8 mouse cellular contexts compared by ENCODE assay signal in the genomic region with DNA sequence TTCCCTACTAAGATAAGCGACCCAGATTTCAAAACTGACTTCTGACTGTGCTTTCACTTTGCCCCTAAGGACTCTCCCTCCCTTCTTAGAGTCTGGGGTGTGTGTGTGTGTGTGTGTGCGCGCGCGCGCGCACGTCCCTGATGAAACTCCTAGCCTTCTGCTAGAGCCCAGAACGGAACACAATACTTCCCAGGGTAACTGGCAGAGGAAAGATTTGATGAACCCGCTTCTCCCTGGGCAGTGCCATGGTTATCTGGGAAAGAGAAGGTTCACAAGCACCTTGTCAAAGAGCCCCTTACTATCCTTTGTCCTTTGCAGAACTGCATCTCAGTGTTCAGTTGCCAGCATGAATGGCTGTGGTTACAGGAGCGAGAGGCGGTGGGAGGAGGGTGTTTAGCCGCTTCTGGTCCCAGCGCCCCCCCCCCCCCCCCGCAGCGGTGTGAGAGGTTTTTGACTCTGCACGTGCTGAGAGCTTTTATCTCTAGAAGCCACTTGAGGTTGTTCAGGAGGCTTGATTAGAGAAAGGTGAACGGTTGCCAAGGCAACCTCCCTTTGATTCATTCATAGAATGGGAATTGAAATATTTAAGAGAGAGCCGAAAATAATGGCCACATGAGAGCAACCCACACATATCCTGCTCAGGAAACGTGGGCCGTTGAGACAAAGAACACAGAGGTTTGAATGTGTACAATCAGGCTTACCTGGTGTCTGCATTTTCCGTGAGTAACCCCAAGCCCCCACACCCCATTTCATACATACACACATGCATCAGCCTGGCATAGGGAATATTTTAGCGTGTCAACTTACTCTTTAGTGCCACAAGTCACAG.
DNase-seq lines count a peak whose midpoint lies in the region; ATAC-seq and TF ChIP-seq lines count a peak whose summit lies in the region.

No protein-coding gene starts in this region.

- H3K4me1 ChIP-seq in E14TG2a.4 (replicated peaks; ENCODE audit: low read depth, low read length): peaks cover 3% of the 10 kb centered on the region
- no peaks in the 10 kb centered on the region for H3K4me1 ChIP-seq in lung, postnatal 0 days (ENCODE audit: insufficient read depth, low read depth, low read length)
- H3K4me1 ChIP-seq in stomach, embryonic 14.5 days (ENCODE audit: control insufficient read depth, insufficient read depth, low read length): no peaks in the 10 kb centered on the region

- no peak overlapping the region for H3K27ac ChIP-seq in lung, postnatal 0 days (ENCODE audit: low read length)
- H3K27ac ChIP-seq in stomach, embryonic 14.5 days (ENCODE audit: low read length): no peak overlapping the region

- no peak for TF ChIP-seq EP300 in lung, postnatal 0 days (IDR thresholded peaks at IDR 0.05)

- DNase-seq in heart, adult 11 months: peak; percentile 42
- DNase-seq in heart, postnatal 14 days: no peak
- DNase-seq in forelimb bud, embryonic 11.5 days (ENCODE audit: low read depth, low spot score): peak; percentile 56
- peak; percentile 82 for DNase-seq in lung, postnatal 0 days (ENCODE audit: low spot score)
- no peak for DNase-seq in urinary bladder, postnatal 25 days (ENCODE audit: low spot score)
- no peak for DNase-seq in adrenal gland, postnatal 36 days

- ATAC-seq in lung, postnatal 0 days: peak; percentile 88
- no peak for ATAC-seq in stomach, embryonic 14.5 days (ENCODE audit: insufficient number of reproducible peaks, insufficient read depth, low FRiP score, low read depth)

- WGBS in lung, postnatal 0 days: 28% methylated on average over 23 of the region's 23 CpGs
- WGBS in stomach, embryonic 14.5 days: 44% methylated on average over 21 of the region's 23 CpGs

- 0 out of 2 replicates have a peak overlapping the region, but pooled peaks have one; percentile 41 for H3K4me3 ChIP-seq in E14TG2a.4 (replicated peaks; ENCODE audit: low read length)
- H3K4me3 ChIP-seq in lung, postnatal 0 days (ENCODE audit: low read depth, low read length): peak overlapping the region; percentile 8; the same call in 1 of the 2 replicates
- no peak overlapping the region for H3K4me3 ChIP-seq in stomach, embryonic 14.5 days (ENCODE audit: low read depth, low read length)

- H3K4me2 ChIP-seq in lung, postnatal 0 days (replicated peaks; ENCODE audit: low read depth, low read length): peak overlapping the region; percentile 32
- H3K4me2 ChIP-seq in stomach, embryonic 14.5 days (replicated peaks; ENCODE audit: low read depth, low read length): peak overlapping the region; percentile 2; the same call in 1 of the 2 replicates

- no peaks in the 10 kb centered on the region for H3K9me3 ChIP-seq in E14TG2a.4 (ENCODE audit: low read length)
- H3K9me3 ChIP-seq in lung, postnatal 0 days (ENCODE audit: low read length): no peaks in the 10 kb centered on the region
- no peaks in the 10 kb centered on the region for H3K9me3 ChIP-seq in stomach, embryonic 14.5 days (ENCODE audit: control insufficient read depth, low read depth, low read length)

- intact Hi-C loops in heart, postnatal 14 days (cut with DNase I): loop anchor here (10.0 kb wide), 1 partner anchor 217 kb away; no protein-coding TSS in a partner anchor

- TF ChIP-seq CTCF in E14TG2a.4 (conservative IDR thresholded peaks at IDR 0.05; ENCODE audit: low read length): 0 out of 2 replicates have a peak, but pooled peaks have one; percentile 0
- no peak for TF ChIP-seq CTCF in lung, postnatal 0 days (IDR thresholded peaks at IDR 0.05)

- no peak overlapping the region for H3K9ac ChIP-seq in lung, postnatal 0 days (replicated peaks; ENCODE audit: low read depth)
- H3K9ac ChIP-seq in stomach, embryonic 14.5 days (replicated peaks; ENCODE audit: low read depth, low read length): no peak overlapping the region

- no peaks in the 10 kb centered on the region for H3K36me3 ChIP-seq in E14TG2a.4 (ENCODE audit: insufficient read depth, low read length)
- no peaks in the 10 kb centered on the region for H3K36me3 ChIP-seq in lung, postnatal 0 days (ENCODE audit: insufficient read depth, low read length)
- H3K36me3 ChIP-seq in stomach, embryonic 14.5 days (ENCODE audit: control insufficient read depth, insufficient read depth, low read length): no peaks in the 10 kb centered on the region

- peaks cover 10% of the 10 kb centered on the region for H3K27me3 ChIP-seq in E14TG2a.4 (ENCODE audit: insufficient read depth, low read length)
- no peaks in the 10 kb centered on the region for H3K27me3 ChIP-seq in lung, postnatal 0 days (replicated peaks; ENCODE audit: insufficient read depth, low read length)
- no peaks in the 10 kb centered on the region for H3K27me3 ChIP-seq in stomach, embryonic 14.5 days (ENCODE audit: control insufficient read depth, insufficient read depth, low read length)

Comparison
In these comparisons a context has a peak if more than half of its experiments do, and no peak if none do; other contexts are left out.
1. DNase-seq: peak in heart, adult 11 months (single experiment), forelimb bud, embryonic 11.5 days (single experiment) and lung, postnatal 0 days (single experiment); none in heart, postnatal 14 days (0 of 2), urinary bladder, postnatal 25 days (single experiment) and adrenal gland, postnatal 36 days (0 of 2).